In genomic region chr2:38410227-38410626, GRCm38 (mm10) we compare ENCODE assay signal across 21 mouse cellular contexts.
A peak's percentile ranks its signal among the peaks of the same experiment; 100 is the strongest.
DNase-seq lines count a peak whose midpoint lies in the region; ATAC-seq lines count a peak whose summit lies in the region.
"Had no signal": no experiment of that assay in that cellular context is flagged by ENCODE, and none has a peak within 500 bp of the region (broad histone marks: within the 10 kb centered on the region; RNA-seq: fewer than 3 reads in every experiment).

No protein-coding gene starts in this region.

- no peak overlapping the region for H3K4me2 ChIP-seq in forebrain, embryonic 15.5 days (replicated peaks)
- H3K4me2 ChIP-seq: embryonic facial prominence, embryonic 12.5 days; forebrain, embryonic 12.5 days had no signal

- WGBS in forebrain, embryonic 10.5 days, result 89% methylated on average over 6 of the region's 6 CpGs
- 94% methylated on average over 6 of the region's 6 CpGs for WGBS in forebrain, embryonic 15.5 days

- 0 out of 2 replicates have a peak overlapping the region, but pooled peaks have one; percentile 32 for H3K27ac ChIP-seq in forebrain, embryonic 10.5 days
- no peak overlapping the region for H3K27ac ChIP-seq in forebrain, embryonic 15.5 days (replicated peaks)
- H3K27ac ChIP-seq: embryonic facial prominence, embryonic 10.5 days; embryonic facial prominence, embryonic 12.5 days; forebrain, embryonic 12.5 days had no signal

- no peaks in the 10 kb centered on the region for H3K9me3 ChIP-seq in forebrain, embryonic 10.5 days
- H3K9me3 ChIP-seq in forebrain, embryonic 15.5 days, result no peaks in the 10 kb centered on the region
- H3K9me3 ChIP-seq: embryonic facial prominence, embryonic 10.5 days; embryonic facial prominence, embryonic 12.5 days; forebrain, embryonic 12.5 days had no signal

- H3K36me3 ChIP-seq in forebrain, embryonic 10.5 days (replicated peaks), result no peaks in the 10 kb centered on the region
- no peaks in the 10 kb centered on the region for H3K36me3 ChIP-seq in forebrain, embryonic 15.5 days
- H3K36me3 ChIP-seq: embryonic facial prominence, embryonic 10.5 days; embryonic facial prominence, embryonic 12.5 days; forebrain, embryonic 12.5 days had no signal

- H3K27me3 ChIP-seq in forebrain, embryonic 10.5 days (ENCODE audit: poor library complexity, severe bottlenecking), result no peaks in the 10 kb centered on the region
- no peaks in the 10 kb centered on the region for H3K27me3 ChIP-seq in forebrain, embryonic 15.5 days

- no peak overlapping the region for H3K9ac ChIP-seq in forebrain, embryonic 15.5 days (replicated peaks)
- H3K9ac ChIP-seq: embryonic facial prominence, embryonic 12.5 days; forebrain, embryonic 12.5 days; forebrain, postnatal 0 days had no signal

- no peak overlapping the region for H3K4me3 ChIP-seq in forebrain, embryonic 10.5 days
- H3K4me3 ChIP-seq in forebrain, embryonic 15.5 days, result no peak overlapping the region
- H3K4me3 ChIP-seq: embryonic facial prominence, embryonic 10.5 days; embryonic facial prominence, embryonic 12.5 days; forebrain, embryonic 12.5 days had no signal

- DNase-seq in forebrain, embryonic 10.5 days (ENCODE audit: extremely low spot score, low spot score), result no peak
- DNase-seq in left cerebral cortex, adult 18-20 months (ENCODE audit: low spot score in 2 of 2), result peak; percentile 19 to 33
- DNase-seq in left cerebral cortex, adult 11 months (ENCODE audit: low spot score), result no peak
- DNase-seq in right cerebral cortex, adult 18-20 months, result peak; percentile 42
- DNase-seq in right cerebral cortex, postnatal 4 days, result no peak
- no peak for DNase-seq in yolk sac, embryonic 10.5 days (ENCODE audit: low spot score)
- DNase-seq: adrenal gland, adult 2 months; adrenal gland, postnatal 10 days; adrenal gland, postnatal 25 days; B cell, adult 2 months; cerebellum, adult 11-12 months; cerebellum, adult 2 months; cerebellum, adult 9-10 months; cerebellum, postnatal 25 days; forebrain, postnatal 0 days had no signal

- H3K4me1 ChIP-seq in forebrain, embryonic 10.5 days, result peaks cover 12% of the 10 kb centered on the region
- H3K4me1 ChIP-seq in forebrain, embryonic 15.5 days, result peaks cover 5% of the 10 kb centered on the region; the same call in 1 of the 2 replicates
- H3K4me1 ChIP-seq: embryonic facial prominence, embryonic 12.5 days had no signal

- ATAC-seq in forebrain, embryonic 15.5 days (replicated peaks), result no peak
- ATAC-seq: CD4-positive, CD25-positive, alpha-beta regulatory T cell, adult 4 months; forebrain, embryonic 14.5 days; forebrain, postnatal 0 days had no signal

Comparison
In these comparisons a context has a peak if more than half of its experiments do, and no peak if none do; other contexts are left out.
1. DNase-seq: peak in left cerebral cortex, adult 18-20 months (2 of 2) and right cerebral cortex, adult 18-20 months (single experiment); none in forebrain, embryonic 10.5 days (single experiment), left cerebral cortex, adult 11 months (single experiment), right cerebral cortex, postnatal 4 days (single experiment) and yolk sac, embryonic 10.5 days (single experiment).